Mouse (Mus musculus) heart, embryonic 11.5 days (tissue): ENCODE data around the gene Vmn1r203. TPM values are rescaled to one million over a fixed set of nuclear protein-coding genes. Genes with fewer than 3 reads are reported as not detected.
"Not testable (repeated sequence)": the region's sequence is repeated elsewhere in the genome, so short reads cannot be mapped to it uniquely, and the experiment has no call there.

ENCODE experiments used
- ATAC-seq: fragments of 200-750 bp; cut with Nextera tagmentation; replicated peaks from 2 replicates; pipeline ENCODE4 v1.8.0; 2017; ENCODE audit warnings: moderate library complexity; ENCODE audit not compliant: insufficient number of reproducible peaks, low FRiP score, low TSS enrichment
- H3K27ac ChIP-seq: fragments of 300-500 bp; sonication (generic); 2 replicates; pipeline ENCODE4 v1.5.1; 2014; ENCODE audit warnings: mild to moderate bottlenecking, low read depth, low read length
- H3K27me3 ChIP-seq: fragments of 300-500 bp; sonication (generic); 2 replicates; pipeline ENCODE4 v1.6.1; 2014; ENCODE audit warnings: mild to moderate bottlenecking, low read length, mixed read lengths; ENCODE audit not compliant: control insufficient read depth, insufficient read depth
- H3K36me3 ChIP-seq: fragments of 300-500 bp; sonication (generic); 2 replicates; pipeline ENCODE4 v1.6.1; 2014; ENCODE audit warnings: mild to moderate bottlenecking, low read length, moderate library complexity, mixed read lengths; ENCODE audit not compliant: control insufficient read depth, insufficient read depth
- H3K4me1 ChIP-seq: fragments of 300-500 bp; sonication (generic); 2 replicates; pipeline ENCODE4 v1.6.1; 2014; ENCODE audit warnings: low read length; ENCODE audit not compliant: control insufficient read depth, insufficient read depth
- H3K4me2 ChIP-seq: fragments of 300-500 bp; sonication (generic); 2 replicates; pipeline ENCODE4 v1.6.1; 2014; ENCODE audit warnings: mild to moderate bottlenecking, moderate library complexity
- H3K4me3 ChIP-seq: fragments of 300-500 bp; sonication (generic); 2 replicates; pipeline ENCODE4 v1.5.1; 2014; ENCODE audit warnings: low read depth, low read length
- H3K9ac ChIP-seq: fragments of 300-500 bp; sonication (generic); 2 replicates; pipeline ENCODE4 v1.6.1; 2014; ENCODE audit warnings: mild to moderate bottlenecking, low read depth, low read length, moderate library complexity
- H3K9me3 ChIP-seq: fragments of 300-500 bp; sonication (generic); replicated peaks from 2 replicates; pipeline ENCODE4 v1.6.1; 2016; ENCODE audit warnings: low read length; ENCODE audit not compliant: control insufficient read depth
- WGBS: fragments of 180-500 bp; shearing (Covaris S2); extraction: QIAGEN DNeasy Blood & Tissue Kit; methylation state at CpG from one replicate; pipeline ENCODE4 v1.1.7; 2014; ENCODE audit not compliant: insufficient replicate concordance; 5-methylcytosine and 5-hydroxymethylcytosine counted together
- polyA plus RNA-seq: library from polyadenylated mRNA; unstranded; fragments of >200 nt; fragmentation: Nextera tagmentation; extraction: Ambion mirVana; gene quantifications from 2 replicates; pipeline ENCODE4 v1.2.1, GENCODE M21; 2014

Vmn1r203 gene
- polyA plus RNA-seq, result not detected in 2 replicates

GRCm38 (mm10) chr13:22517814-22518213, at the start of gene Vmn1r203:
Vmn1r203 (plus strand) TSS chr13:22518114.
- Histone ChIP-seq H3K9ac (no peak within 1 kb of the TSS), H3K4me3 (no peak within 1 kb of the TSS), H3K27ac (no peak within 1 kb of the TSS), H3K27me3 (no peaks in the 10 kb centered on the region), H3K4me2 (no peak within 1 kb of the TSS), H3K4me1 (no peaks in the 10 kb centered on the region), H3K36me3 (no peaks in the 10 kb centered on the region), H3K9me3 (no peaks in the 10 kb centered on the region)
- ATAC-seq, result no peak

GRCm38 (mm10) chr13:22471623-22472022, 46.3 kb upstream of the Vmn1r203 start, which contains the start of gene Vmn1r201:
Vmn1r201 (plus strand) TSS chr13:22471923.
- WGBS, result 61% methylated on average over 1 of the region's 1 CpGs
- no peak for ATAC-seq
- Histone ChIP-seq H3K9ac (no peak within 1 kb of the TSS), H3K27ac (no peak within 1 kb of the TSS), H3K9me3 (no peaks in the 10 kb centered on the region), H3K4me3 (no peak within 1 kb of the TSS), H3K4me1 (no peaks in the 10 kb centered on the region), H3K4me2 (no peak within 1 kb of the TSS), H3K36me3 (no peaks in the 10 kb centered on the region), H3K27me3 (no peaks in the 10 kb centered on the region)

- Histone ChIP-seq H3K4me3 (no peak overlapping the region), H3K9me3 (no peaks in the 10 kb centered on the region), H3K27ac (no peak overlapping the region), H3K4me1 (no peaks in the 10 kb centered on the region), H3K9ac (no peak overlapping the region), H3K27me3 (no peaks in the 10 kb centered on the region), H3K4me2 (no peak overlapping the region), H3K36me3 (no peaks in the 10 kb centered on the region)
- ATAC-seq, result no peak
- WGBS, result 62% methylated on average over 3 of the region's 3 CpGs
These were observed 15.5 kb upstream of the Vmn1r203 start for GRCm38 (mm10) chr13:22502431-22502830.

- Histone ChIP-seq H3K4me2 (no peak within 1 kb of the TSS), H3K27me3 (no peaks in the 10 kb centered on the region), H3K4me1 (no peaks in the 10 kb centered on the region), H3K36me3 (no peaks in the 10 kb centered on the region), H3K4me3 (no peak within 1 kb of the TSS), H3K9ac (no peak within 1 kb of the TSS), H3K9me3 (no peaks in the 10 kb centered on the region), H3K27ac (no peak within 1 kb of the TSS)
- no peak for ATAC-seq
These were observed 12.6 kb upstream of the Vmn1r203 start, which contains the start of gene Vmn1r202 for GRCm38 (mm10) chr13:22505281-22505680. Vmn1r202 (minus strand) TSS chr13:22505381.

- 50% methylated on average over 1 of the region's 1 CpGs for WGBS
- H3K4me3 ChIP-seq, H3K27ac ChIP-seq: not testable (repeated sequence)
These were observed 35.0 kb downstream of the Vmn1r203 start, which contains the start of gene Vmn1r204 for GRCm38 (mm10) chr13:22552898-22553297. Vmn1r204 (plus strand) TSS chr13:22553198.

GRCm38 (mm10) chr13:22574911-22575310, 57.0 kb downstream of the Vmn1r203 start:
- not testable (repeated sequence) for ATAC-seq, H3K36me3 ChIP-seq, H3K9ac ChIP-seq, H3K9me3 ChIP-seq, H3K4me1 ChIP-seq, H3K27ac ChIP-seq, H3K4me2 ChIP-seq, H3K4me3 ChIP-seq, H3K27me3 ChIP-seq
- 74% methylated on average over 3 of the region's 3 CpGs for WGBS

More at GRCm38 (mm10) chr13:22552898-22553297, 35.0 kb downstream of the Vmn1r203 start, which contains the start of gene Vmn1r204:
- H3K9ac ChIP-seq, ATAC-seq, H3K27me3 ChIP-seq, H3K36me3 ChIP-seq, H3K4me1 ChIP-seq, H3K4me2 ChIP-seq, H3K9me3 ChIP-seq: not testable (repeated sequence)

Other genes starting within 250 kb of the Vmn1r203 start
- not detected in 2 replicates for gene Vmn1r195, start 247.6 kb upstream of the Vmn1r203 start, polyA plus RNA-seq
- not detected in 2 replicates for gene Vmn1r196, start 228.2 kb upstream of the Vmn1r203 start, polyA plus RNA-seq
- gene Vmn1r197, start 193.5 kb upstream of the Vmn1r203 start, polyA plus RNA-seq, result not detected in 2 replicates
- not detected in 2 replicates for gene Vmn1r198, start 167.8 kb upstream of the Vmn1r203 start, polyA plus RNA-seq
- gene Vmn1r199, start 138.3 kb upstream of the Vmn1r203 start, polyA plus RNA-seq, result not detected in 2 replicates
- not detected in 2 replicates for gene Vmn1r200, start 127.7 kb upstream of the Vmn1r203 start, polyA plus RNA-seq
- gene Vmn1r201, start 46.2 kb upstream of the Vmn1r203 start, polyA plus RNA-seq, result not detected in 2 replicates
- gene Vmn1r202, start 12.7 kb upstream of the Vmn1r203 start, polyA plus RNA-seq, result not detected in 2 replicates
- gene Vmn1r204, start 35.1 kb downstream of the Vmn1r203 start, polyA plus RNA-seq, result not detected in 2 replicates
- not detected in 2 replicates for gene Vmn1r205, start 74.9 kb downstream of the Vmn1r203 start, polyA plus RNA-seq
- not detected in 2 replicates for gene Vmn1r206, start 106.1 kb downstream of the Vmn1r203 start, polyA plus RNA-seq
- gene Vmn1r207-ps, start 211.5 kb downstream of the Vmn1r203 start, polyA plus RNA-seq, result not detected in 2 replicates